Mouse (Mus musculus) liver, adult 2 months (tissue): ENCODE measurements around the gene Ldlrap1. TPM values are rescaled to one million over a fixed set of nuclear protein-coding genes. Genes with fewer than 3 reads are reported as not detected.
"Not testable (repeated sequence)": the region's sequence is repeated elsewhere in the genome, so short reads cannot be mapped to it uniquely, and the experiment has no call there.

ENCODE experiments used
- DNase-seq: peaks from one replicate; pipeline ENCODE4 v3.0.0-alpha.2; 2011; ENCODE audit warnings: low read depth, low spot score; ENCODE audit errors: extremely low read depth
- H3K27ac ChIP-seq: fragments of 200-500 bp; replicated peaks from 2 replicates; pipeline ENCODE4 v1.5.1; 2012; ENCODE audit warnings: low read depth, mild to moderate bottlenecking, control low read depth, inconsistent platforms, low read length; ENCODE audit not compliant: insufficient read depth
- H3K27me3 ChIP-seq: fragments of 200-500 bp; 2 replicates; pipeline ENCODE4 v1.6.1; 2012; ENCODE audit warnings: mild to moderate bottlenecking, moderate library complexity, low read length, inconsistent platforms; ENCODE audit not compliant: control insufficient read depth, insufficient read depth
- H3K36me3 ChIP-seq: fragments of 200-500 bp; 2 replicates; pipeline ENCODE4 v1.6.1; 2012; ENCODE audit warnings: low read length, inconsistent platforms; ENCODE audit not compliant: control insufficient read depth, insufficient read depth
- H3K4me1 ChIP-seq: fragments of 200-500 bp; 2 replicates; pipeline ENCODE4 v1.6.1; 2011; ENCODE audit warnings: low read length; ENCODE audit not compliant: control insufficient read depth, insufficient read depth
- H3K4me3 ChIP-seq: fragments of 200-500 bp; 2 replicates; pipeline ENCODE4 v1.5.1; 2011; ENCODE audit warnings: low read depth, mild to moderate bottlenecking, control low read depth, low read length, moderate library complexity; ENCODE audit not compliant: insufficient read depth
- H3K79me2 ChIP-seq: fragments of 200-500 bp; 2 replicates; pipeline ENCODE4 v1.6.1; 2012; ENCODE audit warnings: inconsistent platforms, mild to moderate bottlenecking, low read length, moderate library complexity; ENCODE audit not compliant: control insufficient read depth, insufficient read depth
- H3K9ac ChIP-seq: fragments of 200-500 bp; 2 replicates; pipeline ENCODE4 v1.6.1; 2012; ENCODE audit warnings: low read depth, mild to moderate bottlenecking, control low read depth, inconsistent platforms, low read length
- CTCF ChIP-seq: fragments of 200-500 bp; IDR thresholded peaks from 2 replicates; pipeline ENCODE4 v1.5.1; 2011; ENCODE audit warnings: low read depth, low read length, control low read depth
- POLR2A ChIP-seq: fragments of 200-500 bp; IDR thresholded peaks from 2 replicates; pipeline ENCODE4 v1.6.1; 2011; ENCODE audit warnings: low read length, control low read depth; ENCODE audit not compliant: insufficient read depth; ENCODE audit errors: extremely low read depth
- WGBS: fragments of 180-500 bp; shearing (Covaris S2); methylation state at CpG from one replicate; pipeline ENCODE4 v1.1.7; 2018; 5-methylcytosine and 5-hydroxymethylcytosine counted together
- polyA plus RNA-seq: library from polyadenylated mRNA; depleted of rRNA; stranded (reverse); fragments of >200 nt; gene quantifications from 2 replicates; pipeline ENCODE4 v1.2.3, GENCODE M21; 2012
- total RNA-seq: library from RNA; depleted of rRNA; stranded (reverse); fragments of >200 nt; gene quantifications from 2 replicates; pipeline ENCODE4 v1.2.3, GENCODE M21; 2014

Ldlrap1 gene
- total and polyA plus RNA-seq, 2 experiments: 6.5 to 19.8 TPM

DNA sequence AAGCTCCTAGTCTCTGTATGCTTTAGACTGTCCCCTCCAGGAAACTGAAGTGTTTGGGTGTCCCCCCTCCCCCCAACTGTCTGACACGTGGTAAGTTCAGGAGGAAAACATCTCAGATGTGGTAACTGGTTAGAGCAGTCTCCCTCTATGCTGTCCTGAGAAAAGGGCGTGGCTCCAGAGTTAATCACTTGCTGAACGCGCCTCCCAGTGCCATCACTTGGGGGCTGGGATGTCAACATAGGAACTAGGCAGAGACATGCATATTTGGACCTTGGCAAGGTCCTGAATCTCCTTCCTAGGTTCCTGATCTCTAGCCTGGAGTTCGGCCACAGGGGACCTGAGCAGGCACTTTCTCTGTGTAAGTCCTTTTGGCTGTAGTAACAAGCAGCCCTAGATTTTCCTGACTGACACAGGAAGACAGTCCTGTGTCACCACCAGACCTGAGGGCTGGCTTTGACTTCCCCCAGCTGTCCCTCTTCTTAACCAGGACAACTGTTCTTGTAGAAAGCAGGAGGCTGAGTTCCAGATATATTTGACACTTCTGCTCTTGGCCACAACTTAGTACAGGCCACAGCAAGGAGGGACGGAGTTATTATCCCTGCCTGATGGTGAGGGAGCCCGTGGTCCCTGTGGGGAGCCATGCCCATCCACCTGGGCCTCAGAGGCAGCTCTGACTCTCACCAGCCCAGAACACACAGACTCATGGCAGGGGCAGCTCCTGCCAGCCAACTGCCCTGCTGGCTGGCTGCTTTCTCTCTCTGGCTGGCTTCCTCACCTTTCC is 28.9 kb upstream of the Ldlrap1 start:
- Histone ChIP-seq H3K27me3 (no peaks in the 10 kb centered on the region), H3K36me3 (no peaks in the 10 kb centered on the region), H3K9ac (no peak overlapping the region), H3K27ac (no peak overlapping the region), H3K4me3 (no peak overlapping the region), H3K79me2 (no peaks in the 10 kb centered on the region), H3K4me1 (peaks cover 19% of the 10 kb centered on the region)
- no peak for TF ChIP-seq POLR2A
- TF ChIP-seq CTCF: no peak
- peak; percentile 49 for DNase-seq
- 58% methylated on average over 7 of the region's 7 CpGs for WGBS

DNA sequence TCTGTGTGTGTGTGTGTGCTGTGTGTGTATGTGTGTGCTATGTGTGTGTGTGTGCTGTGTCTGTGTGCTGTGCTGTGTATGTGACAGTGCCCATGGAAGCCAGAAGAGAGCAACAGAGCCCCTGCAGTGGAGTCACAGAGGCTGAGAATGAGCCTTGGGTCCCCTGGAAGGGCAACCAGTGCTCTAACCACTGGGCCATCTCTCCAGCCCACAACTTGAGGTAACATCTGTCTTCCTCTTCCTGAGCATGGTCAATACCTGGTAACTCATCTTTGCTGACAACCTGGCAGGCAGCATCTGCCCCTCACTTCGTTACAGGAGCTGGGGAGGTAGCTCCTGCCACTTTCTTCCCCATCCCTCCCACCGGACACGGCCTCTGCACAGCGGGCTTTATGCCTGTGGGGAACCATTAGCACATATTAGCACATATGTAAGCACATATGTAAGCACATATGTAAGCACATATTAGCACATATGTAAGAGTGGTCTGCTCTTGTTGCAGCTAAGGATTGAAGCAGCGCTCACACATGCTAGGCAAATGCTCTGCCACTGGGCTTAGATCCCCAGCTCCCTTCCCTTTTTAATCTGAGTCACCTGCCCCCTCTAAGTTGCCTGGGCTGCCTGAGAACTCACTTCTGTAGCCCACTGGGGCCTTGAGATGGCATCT is 28.1 kb upstream of the Ldlrap1 start:
- Histone ChIP-seq H3K36me3 (no peaks in the 10 kb centered on the region), H3K4me3 (no peak overlapping the region), H3K4me1 (peaks cover 19% of the 10 kb centered on the region), H3K9ac (no peak overlapping the region), H3K79me2 (no peaks in the 10 kb centered on the region), H3K27ac (no peak overlapping the region), H3K27me3 (no peaks in the 10 kb centered on the region)
- no peak for DNase-seq
- WGBS: 94% methylated on average over 5 of the region's 5 CpGs
- TF ChIP-seq POLR2A (no peak), CTCF (no peak)

DNA sequence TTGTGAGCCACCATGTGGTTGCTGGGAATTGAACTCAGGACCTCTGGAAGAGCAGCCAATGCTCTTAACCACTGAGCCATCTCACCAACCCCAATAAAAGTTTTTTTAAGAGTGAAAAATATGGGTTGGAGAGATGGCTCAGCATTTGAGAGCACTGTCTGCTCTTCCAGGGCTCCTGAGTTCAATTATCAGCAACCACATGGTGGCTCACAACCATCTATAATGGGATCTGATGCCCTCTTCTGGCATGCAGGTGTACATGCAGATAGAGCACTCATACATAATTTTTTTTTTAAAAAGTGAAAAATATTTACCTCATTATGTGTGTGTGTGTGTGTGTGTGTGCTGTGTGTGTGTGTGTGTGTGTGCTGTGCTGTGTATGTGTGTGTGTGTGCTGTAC is 27.1 kb upstream of the Ldlrap1 start:
- not testable (repeated sequence) for H3K27ac ChIP-seq, H3K9ac ChIP-seq, DNase-seq, H3K79me2 ChIP-seq, H3K4me3 ChIP-seq, H3K27me3 ChIP-seq, H3K36me3 ChIP-seq
- H3K4me1 ChIP-seq: peaks cover 19% of the 10 kb centered on the region

DNA sequence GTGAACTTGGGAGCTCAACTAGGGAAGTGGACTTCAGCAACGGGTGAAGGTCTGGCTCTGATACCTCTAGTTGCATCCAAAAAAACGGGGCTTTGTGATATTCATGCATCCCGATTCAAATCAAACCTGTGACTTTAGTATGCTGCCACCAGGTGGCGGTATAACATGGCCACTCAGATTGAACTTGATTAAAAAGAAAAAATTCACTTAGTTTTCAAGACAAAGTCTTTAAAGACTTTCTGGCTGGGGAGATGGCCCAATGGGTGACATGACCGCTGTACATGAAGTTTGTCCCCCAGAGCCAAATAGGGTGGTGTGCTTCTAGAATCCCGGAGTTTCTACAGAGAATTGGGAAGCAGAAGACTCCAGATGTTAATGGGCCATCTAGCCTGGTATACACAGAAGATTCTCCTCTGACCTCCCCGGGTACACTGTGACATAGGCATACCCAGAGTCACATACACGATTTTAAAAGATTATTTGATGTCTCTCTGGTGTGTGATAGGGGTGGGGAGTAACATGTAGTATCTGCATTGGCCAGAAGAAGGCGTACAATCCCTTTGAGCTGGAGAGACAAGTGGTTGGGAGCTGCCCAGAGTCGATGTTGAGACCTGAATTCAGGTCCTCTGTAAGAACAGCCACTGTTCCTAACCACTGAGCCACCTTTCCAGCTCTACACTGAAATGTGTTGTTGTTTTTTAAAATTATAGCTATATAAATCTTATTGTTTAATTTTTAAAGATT is 25.6 kb upstream of the Ldlrap1 start:
- no peak overlapping the region for H3K9ac ChIP-seq
- no peak overlapping the region for H3K4me3 ChIP-seq
- peak; percentile 60 for DNase-seq
- H3K36me3 ChIP-seq: no peaks in the 10 kb centered on the region
- peaks cover 12% of the 10 kb centered on the region; the same call in 1 of the 2 replicates for H3K4me1 ChIP-seq
- H3K27me3 ChIP-seq: no peaks in the 10 kb centered on the region
- no peaks in the 10 kb centered on the region for H3K79me2 ChIP-seq
- 37% methylated on average over 10 of the region's 10 CpGs for WGBS
- H3K27ac ChIP-seq: no peak overlapping the region
- no peak for TF ChIP-seq POLR2A
- peak; percentile 39 for TF ChIP-seq CTCF

DNA sequence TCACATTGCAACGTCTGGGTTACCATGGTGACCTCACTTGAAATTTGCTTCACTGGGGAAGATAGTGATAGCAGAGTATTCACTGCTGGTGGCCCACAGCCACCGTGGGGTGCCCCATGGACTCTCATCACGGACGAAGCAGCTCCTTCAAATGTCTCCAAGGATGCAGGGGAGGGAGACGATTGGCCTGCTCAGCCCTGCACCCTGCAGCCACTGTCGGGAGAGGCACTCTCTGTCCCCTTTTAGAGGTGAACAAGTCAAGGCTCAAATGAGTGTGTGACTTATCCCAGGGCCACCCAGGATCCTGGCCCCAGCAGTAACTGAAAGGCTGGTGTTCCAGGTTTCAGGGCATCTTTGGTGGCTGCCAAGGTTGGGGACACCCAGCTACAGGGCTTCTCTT is 23.9 kb upstream of the Ldlrap1 start:
- WGBS: 86% methylated on average over 6 of the region's 6 CpGs
- TF ChIP-seq POLR2A (no peak), CTCF (no peak)

More for the DNA sequence above, 23.9 kb upstream of the Ldlrap1 start:
- Histone ChIP-seq H3K4me1 (0 out of 2 replicates have a peak, but pooled peaks cover 2% of the 10 kb centered on the region), H3K9ac (no peak overlapping the region), H3K79me2 (no peaks in the 10 kb centered on the region), H3K4me3 (no peak overlapping the region), H3K36me3 (no peaks in the 10 kb centered on the region), H3K27me3 (no peaks in the 10 kb centered on the region), H3K27ac (no peak overlapping the region)
- no peak for DNase-seq
